Mouse (Mus musculus): ENCODE data around the gene Bpifa5.

Gene Bpifa5

DNA sequence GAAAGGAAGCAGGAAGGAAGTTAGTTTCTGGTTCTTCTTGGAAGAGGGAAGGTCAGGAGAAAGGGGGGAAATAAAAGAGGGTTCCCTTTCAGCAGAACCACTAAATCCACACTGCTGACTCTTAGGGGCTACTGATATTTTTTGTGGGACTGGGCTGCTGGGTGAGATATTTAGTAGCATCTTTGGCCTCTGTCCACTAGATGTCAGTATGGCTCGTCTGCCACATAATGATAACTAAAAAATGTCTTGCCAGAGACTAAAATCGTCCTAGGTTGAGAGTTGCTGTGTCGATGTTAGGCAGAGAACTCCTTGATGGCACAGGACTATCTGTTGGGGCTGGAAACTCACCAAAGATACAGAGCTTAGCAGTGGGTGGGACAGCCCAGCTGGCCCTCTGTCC is 46.7 kb downstream of the Bpifa5 start:
- no peak for DNase-seq

- DNase-seq: no peak
Observed at GRCm38 (mm10) chr2:154211121-154211520, 48.7 kb downstream of the Bpifa5 start.

DNA sequence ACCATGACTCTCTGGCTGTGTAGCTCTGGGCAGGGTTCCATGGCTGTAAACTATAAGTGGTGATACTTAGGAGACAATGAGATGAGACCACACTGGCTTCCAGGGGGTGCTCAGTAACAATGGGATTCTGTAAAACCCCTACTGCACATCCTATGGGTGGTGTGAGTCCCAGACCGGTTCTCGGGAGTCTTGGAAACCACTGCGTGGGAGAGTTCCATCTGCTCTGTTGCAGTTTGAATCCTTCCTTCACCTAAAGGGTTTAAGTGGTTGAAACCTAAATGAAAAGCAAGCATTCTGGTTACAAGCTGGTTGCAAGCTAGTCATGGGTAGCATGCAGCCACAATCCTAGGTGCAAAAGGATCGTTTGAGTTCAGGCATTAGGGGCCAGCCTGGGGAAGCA is 49.5 kb downstream of the Bpifa5 start:
- no peak for DNase-seq

- peak; percentile 75 for DNase-seq
Observed at GRCm38 (mm10) chr2:154215191-154215590, 52.8 kb downstream of the Bpifa5 start.
